Mouse (Mus musculus) heart, postnatal 36 days (tissue): ENCODE measurements at regions not wholly inside any gene's neighbourhood (a gene's known extent, or its start where the extent isn't known, plus 50 kb on each side); places are given as distances from the start of the nearest gene placed in this dataset.

Source experiments
- DNase-seq, 2 experiments: peaks; one replicate each; pipeline ENCODE4 v3.0.0; 2021 to 2022
- intact Hi-C: fragments of 180-260 bp; cut with DNase I; formaldehyde crosslinking; loops from one replicate; pipeline ENCODE4 v1.15.1; 2025

GRCm38 (mm10) chr6:91573487-91573886 lies 57.8 kb downstream of the Lsm3 start:
- intact Hi-C loops, result no loop called here
- no peak for DNase-seq

- intact Hi-C loops, result loop anchor here (2.0 kb wide), 1 partner anchor 48 kb away; no protein-coding TSS in a partner anchor
- no peak for DNase-seq
Measured at GRCm38 (mm10) chr6:91574414-91574813, 58.7 kb downstream of the Lsm3 start.

GRCm38 (mm10) chr6:91575662-91576364 lies 60.1 kb downstream of the Lsm3 start:
- intact Hi-C loops, result loop anchor here (1.0 to 5.0 kb wide), 4 partner anchors 49 to 276 kb away; no protein-coding TSS in a partner anchor
- peak; percentile 80 to 83 for DNase-seq

GRCm38 (mm10) chr6:91576906-91577305 lies 61.2 kb downstream of the Lsm3 start:
- DNase-seq, result peak in 1 of 2 experiments; percentile 18

GRCm38 (mm10) chr6:91579666-91580065 lies 63.9 kb downstream of the Lsm3 start:
- intact Hi-C loops, result loop anchor here (5.0 kb wide), 1 partner anchor 273 kb away; no protein-coding TSS in a partner anchor
- DNase-seq, result no peak

More at GRCm38 (mm10) chr6:91576906-91577305, 61.2 kb downstream of the Lsm3 start:
- intact Hi-C loops, result loop anchor here (1.0 to 5.0 kb wide), 3 partner anchors 102 to 275 kb away; no protein-coding TSS in a partner anchor

- no peak for DNase-seq
- intact Hi-C loops, result no loop called here
Measured at GRCm38 (mm10) chr6:91580607-91581006, 64.9 kb downstream of the Lsm3 start.

- DNase-seq, result no peak
- intact Hi-C loops, result no loop called here
Measured at GRCm38 (mm10) chr6:91582338-91582737, 66.6 kb downstream of the Lsm3 start.

GRCm38 (mm10) chr6:91583346-91583745 lies 67.6 kb downstream of the Lsm3 start:
- intact Hi-C loops, result no loop called here
- no peak for DNase-seq

GRCm38 (mm10) chr6:91585543-91585942 lies 69.8 kb downstream of the Lsm3 start:
- intact Hi-C loops, result no loop called here
- no peak for DNase-seq

GRCm38 (mm10) chr6:91589181-91589580 lies 73.5 kb downstream of the Lsm3 start:
- intact Hi-C loops, result no loop called here
- DNase-seq, result no peak

GRCm38 (mm10) chr6:91590395-91590794 lies 74.7 kb downstream of the Lsm3 start:
- intact Hi-C loops, result no loop called here
- no peak for DNase-seq

GRCm38 (mm10) chr6:91590806-91591571 lies 75.3 kb downstream of the Lsm3 start:
- no peak for DNase-seq
- intact Hi-C loops, result no loop called here

GRCm38 (mm10) chr6:91592651-91593050 lies 76.9 kb downstream of the Lsm3 start:
- intact Hi-C loops, result no loop called here
- no peak for DNase-seq

GRCm38 (mm10) chr6:91598942-91599341 lies 83.2 kb downstream of the Lsm3 start:
- intact Hi-C loops, result loop anchor here (2.0 kb wide), 1 partner anchor 84 kb away; no protein-coding TSS in a partner anchor

GRCm38 (mm10) chr6:91600116-91600515 lies 83.7 kb upstream of the Slc6a6 start:
- no peak for DNase-seq
- intact Hi-C loops, result no loop called here

More at GRCm38 (mm10) chr6:91598942-91599341, 83.2 kb downstream of the Lsm3 start:
- peak; percentile 96 to 97 for DNase-seq

GRCm38 (mm10) chr6:91606634-91607215 lies 77.1 kb upstream of the Slc6a6 start:
- intact Hi-C loops, result no loop called here
- DNase-seq, result peak; percentile 33 to 44

GRCm38 (mm10) chr6:91607613-91608272 lies 76.1 kb upstream of the Slc6a6 start:
- DNase-seq, result no peak
- intact Hi-C loops, result no loop called here

GRCm38 (mm10) chr6:91609671-91610070 lies 74.2 kb upstream of the Slc6a6 start:
- intact Hi-C loops, result no loop called here
- no peak for DNase-seq

GRCm38 (mm10) chr6:91615022-91615421 lies 68.8 kb upstream of the Slc6a6 start:
- intact Hi-C loops, result no loop called here
- no peak for DNase-seq

- intact Hi-C loops, result no loop called here
- DNase-seq, result no peak
Measured at GRCm38 (mm10) chr6:91616541-91616940, 67.3 kb upstream of the Slc6a6 start.
